Mouse (Mus musculus): Measurements from ENCODE around the gene Mesp1. TPM values are rescaled to one million over a fixed set of nuclear protein-coding genes. Genes with fewer than 3 reads are reported as not detected.
A peak's percentile ranks its signal among the peaks of the same experiment; 100 is the strongest.

The Mesp1 gene
- polyA plus RNA-seq, 1 experiment from 2014 or later = not detected

DNA sequence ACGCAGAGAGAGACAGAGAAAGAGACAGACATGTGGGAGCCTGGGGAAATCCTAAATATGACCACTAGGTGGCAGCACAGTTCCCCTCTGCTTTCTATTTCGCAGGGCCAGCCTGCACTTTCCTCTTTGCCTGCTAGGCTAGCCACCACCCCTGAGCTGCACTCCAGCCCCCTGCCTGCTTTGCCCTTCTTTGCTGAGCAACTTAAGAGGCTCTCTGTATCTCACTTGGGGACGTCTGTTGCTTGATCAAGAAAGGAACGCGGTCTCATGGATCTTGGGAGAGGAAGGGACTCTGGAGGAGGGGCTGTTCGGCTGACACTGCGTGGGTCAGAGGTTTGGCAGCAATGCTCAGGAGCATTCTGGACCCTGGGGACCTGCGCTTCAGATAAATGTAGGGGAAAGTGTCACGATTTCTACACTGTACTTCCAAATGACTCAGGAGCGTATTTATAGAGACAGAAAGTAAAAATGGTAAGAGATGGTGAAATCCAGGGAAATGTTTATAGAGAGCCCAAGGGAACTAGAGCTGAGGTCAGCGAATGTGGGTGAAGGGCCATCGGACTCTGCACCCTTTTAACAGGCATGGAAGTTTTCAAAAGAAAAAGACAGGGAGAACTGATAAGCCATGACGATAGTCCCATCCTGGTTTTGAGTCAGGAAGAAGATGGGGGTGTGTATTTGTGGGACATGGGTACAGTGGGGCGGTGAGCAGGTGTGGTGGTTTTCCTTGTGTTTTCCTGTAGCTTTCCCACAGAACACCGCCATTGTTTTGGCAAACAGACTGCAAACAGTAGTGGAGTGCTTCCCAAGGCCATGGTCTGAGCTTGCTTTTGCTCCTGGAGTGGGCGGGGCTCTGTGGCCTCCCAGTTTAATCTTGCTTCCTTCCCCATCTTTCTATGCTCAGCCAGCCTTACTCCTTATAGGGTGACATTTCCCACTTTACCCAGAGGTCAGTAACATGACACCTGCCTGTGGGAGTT is 12.7 kb downstream of the Mesp1 start:
- H3K4me3 ChIP-seq (ENCODE audit: low read depth, low read length) = no peak overlapping the region
- peak; percentile 33; the same call in 1 of the 2 replicates for ATAC-seq (ENCODE audit: low FRiP score)
- 30% methylated on average over 16 of the region's 16 CpGs for WGBS

DNA sequence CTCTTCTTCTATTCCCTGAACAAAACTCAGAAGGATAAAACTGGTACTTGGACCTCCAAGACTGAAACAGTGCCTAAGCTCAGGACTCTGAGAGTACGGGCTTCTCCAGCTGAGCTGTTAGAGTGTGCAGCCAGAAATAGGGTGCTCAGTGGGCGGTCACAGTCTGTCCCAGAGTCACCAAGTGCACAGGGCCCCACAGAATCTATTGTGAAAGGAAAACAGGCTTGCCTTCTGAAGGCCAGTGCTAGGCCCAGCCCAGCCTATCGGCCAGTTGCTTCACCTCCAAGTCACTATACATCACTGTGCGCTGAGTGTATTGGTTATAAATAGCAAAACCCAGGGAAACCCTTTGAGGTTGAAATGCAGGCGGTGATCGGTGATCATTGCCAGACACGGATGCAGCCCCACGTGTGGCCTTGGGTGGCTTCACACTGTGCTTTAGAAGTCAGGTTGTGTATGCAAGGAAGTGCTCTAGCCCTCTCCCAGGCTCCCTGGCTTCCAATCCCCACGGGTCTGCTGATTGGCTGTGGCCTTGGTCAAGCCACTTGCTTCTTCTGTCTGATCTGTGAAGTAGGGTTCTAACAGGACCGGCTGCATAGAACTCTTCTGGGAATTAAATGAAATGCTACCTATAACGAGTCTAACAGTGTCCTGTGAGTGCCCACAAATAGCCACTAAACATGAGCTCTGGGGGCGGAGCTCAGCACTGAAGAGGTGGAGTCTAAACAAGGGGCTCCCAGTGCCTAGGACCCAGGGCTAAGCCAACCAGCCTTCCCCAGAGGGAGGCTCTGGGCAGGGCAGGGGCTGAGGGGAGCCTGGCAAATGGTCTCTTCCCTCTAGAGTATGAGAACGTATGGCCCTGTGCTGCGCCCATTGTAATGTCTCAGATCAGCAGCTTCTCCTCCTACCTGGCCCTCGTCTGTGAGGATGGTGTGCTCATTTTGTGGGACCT is 21.8 kb downstream of the Mesp1 start:
- Histone ChIP-seq H3K4me1 (ENCODE audit: control insufficient read depth, insufficient read depth, low read length) (no peaks in the 10 kb centered on the region), H3K9me3 (ENCODE audit: control insufficient read depth, low read length) (no peaks in the 10 kb centered on the region), H3K4me3 (ENCODE audit: low read depth, low read length) (no peak overlapping the region), H3K27ac (ENCODE audit: low read depth, low read length) (no peak overlapping the region), H3K4me2 (no peak overlapping the region), H3K36me3 (ENCODE audit: control insufficient read depth, insufficient read depth, low read length) (no peaks in the 10 kb centered on the region), H3K9ac (ENCODE audit: low read length) (no peak overlapping the region), H3K27me3 (ENCODE audit: control insufficient read depth, insufficient read depth, low read length) (no peaks in the 10 kb centered on the region)
- WGBS = 47% methylated on average over 15 of the region's 15 CpGs
- peak; percentile 83 for DNase-seq (ENCODE audit: low spot score, missing footprints)
- no peak for ATAC-seq (ENCODE audit: low FRiP score)

More for the DNA sequence above, 12.7 kb downstream of the Mesp1 start:
- Histone ChIP-seq H3K9me3 (ENCODE audit: control insufficient read depth, low read length) (no peaks in the 10 kb centered on the region), H3K27me3 (ENCODE audit: control insufficient read depth, insufficient read depth, low read length) (no peaks in the 10 kb centered on the region), H3K27ac (ENCODE audit: low read depth, low read length) (no peak overlapping the region), H3K4me1 (ENCODE audit: control insufficient read depth, insufficient read depth, low read length) (no peaks in the 10 kb centered on the region), H3K36me3 (ENCODE audit: control insufficient read depth, insufficient read depth, low read length) (no peaks in the 10 kb centered on the region), H3K9ac (ENCODE audit: low read length) (no peak overlapping the region), H3K4me2 (peak overlapping the region; percentile 26)
- peak; percentile 98 for DNase-seq (ENCODE audit: low spot score, missing footprints)

DNA sequence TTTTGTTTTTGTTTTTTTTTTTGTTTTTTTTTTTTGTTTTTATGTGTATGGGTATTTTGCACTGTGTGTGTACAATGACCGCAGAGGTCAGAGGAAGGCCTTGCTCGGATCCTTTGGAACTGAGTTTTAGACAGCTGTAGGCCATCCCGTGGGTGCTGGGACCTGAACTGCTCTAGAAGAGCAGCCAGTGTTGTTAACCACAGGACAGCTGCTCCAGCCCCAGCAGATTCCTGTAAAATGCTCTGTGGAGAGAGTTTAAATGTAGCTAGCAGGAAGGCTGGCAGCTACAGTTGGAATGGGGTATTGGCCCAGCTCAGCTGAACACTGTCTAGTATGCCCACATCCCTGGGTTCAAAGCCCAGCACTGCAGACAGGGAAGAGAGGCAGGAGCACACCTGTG is 23.9 kb downstream of the Mesp1 start:
- WGBS = 85% methylated on average over 3 of the region's 3 CpGs
- ATAC-seq (ENCODE audit: low FRiP score) = no peak
- peak; percentile 60 for DNase-seq (ENCODE audit: low spot score, missing footprints)

DNA sequence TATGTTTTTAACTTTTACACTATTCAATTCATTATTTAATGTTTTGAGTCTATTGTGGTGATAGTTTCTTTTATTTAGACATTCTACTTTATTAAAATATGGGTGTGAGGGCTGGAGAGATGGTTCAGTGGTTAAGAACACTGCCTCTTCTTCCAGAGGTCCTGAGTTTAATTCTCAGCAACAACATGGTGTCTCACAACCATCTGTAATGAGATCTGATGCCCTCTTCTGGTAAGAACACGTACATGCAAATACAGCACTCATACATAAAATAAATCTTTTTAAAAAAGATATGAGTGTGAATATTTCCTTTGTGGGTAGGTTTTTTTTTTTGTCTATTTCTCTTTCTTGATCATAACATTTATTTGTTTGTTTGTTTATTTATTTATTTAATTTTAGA is 27.6 kb downstream of the Mesp1 start:
- H3K9me3 ChIP-seq (ENCODE audit: control insufficient read depth, low read length) = no peaks in the 10 kb centered on the region
- no peak overlapping the region for H3K27ac ChIP-seq (ENCODE audit: low read depth, low read length)
- ATAC-seq (ENCODE audit: low FRiP score) = no peak
- H3K9ac ChIP-seq (ENCODE audit: low read length) = no peak overlapping the region
- H3K27me3 ChIP-seq (ENCODE audit: control insufficient read depth, insufficient read depth, low read length) = no peaks in the 10 kb centered on the region
- no peak overlapping the region for H3K4me2 ChIP-seq
- no peaks in the 10 kb centered on the region for H3K36me3 ChIP-seq (ENCODE audit: control insufficient read depth, insufficient read depth, low read length)
- no peak overlapping the region for H3K4me3 ChIP-seq (ENCODE audit: low read depth, low read length)
- DNase-seq (ENCODE audit: low spot score, missing footprints) = peak; percentile 39
- 35% methylated on average over 1 of the region's 1 CpGs for WGBS
- no peaks in the 10 kb centered on the region for H3K4me1 ChIP-seq (ENCODE audit: control insufficient read depth, insufficient read depth, low read length)

More for the DNA sequence above, 23.9 kb downstream of the Mesp1 start:
- Histone ChIP-seq H3K27me3 (ENCODE audit: control insufficient read depth, insufficient read depth, low read length) (no peaks in the 10 kb centered on the region), H3K4me3 (ENCODE audit: low read depth, low read length) (no peak overlapping the region), H3K27ac (ENCODE audit: low read depth, low read length) (no peak overlapping the region), H3K4me1 (ENCODE audit: control insufficient read depth, insufficient read depth, low read length) (no peaks in the 10 kb centered on the region), H3K9ac (ENCODE audit: low read length) (no peak overlapping the region), H3K4me2 (no peak overlapping the region), H3K36me3 (ENCODE audit: control insufficient read depth, insufficient read depth, low read length) (no peaks in the 10 kb centered on the region), H3K9me3 (ENCODE audit: control insufficient read depth, low read length) (no peaks in the 10 kb centered on the region)

DNA sequence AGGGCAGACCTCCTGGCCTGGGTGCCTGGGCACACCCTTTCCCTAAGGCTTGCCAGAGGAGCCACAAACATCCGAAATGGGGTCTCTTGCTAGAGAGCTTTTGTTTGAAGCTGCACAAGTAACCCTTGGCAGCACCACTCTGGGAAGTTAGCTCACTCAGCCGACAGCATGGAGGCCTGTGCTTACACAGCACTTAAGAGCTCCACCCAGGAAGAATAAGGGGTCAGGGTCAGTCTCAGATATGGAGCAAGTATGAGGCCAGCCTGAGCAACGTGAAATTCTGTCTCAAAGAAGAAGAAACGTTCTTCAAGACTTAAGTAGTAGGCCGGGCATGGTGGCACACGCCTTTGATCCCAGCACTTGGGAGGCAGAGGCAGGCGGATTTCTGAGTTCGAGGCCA is 31.5 kb downstream of the Mesp1 start:
- Histone ChIP-seq H3K9ac (ENCODE audit: low read length) (no peak overlapping the region), H3K4me2 (no peak overlapping the region), H3K27ac (ENCODE audit: low read depth, low read length) (no peak overlapping the region), H3K4me1 (ENCODE audit: control insufficient read depth, insufficient read depth, low read length) (no peaks in the 10 kb centered on the region), H3K36me3 (ENCODE audit: control insufficient read depth, insufficient read depth, low read length) (no peaks in the 10 kb centered on the region), H3K9me3 (ENCODE audit: control insufficient read depth, low read length) (no peaks in the 10 kb centered on the region), H3K27me3 (ENCODE audit: control insufficient read depth, insufficient read depth, low read length) (no peaks in the 10 kb centered on the region), H3K4me3 (ENCODE audit: low read depth, low read length) (no peak overlapping the region)
- WGBS = 79% methylated on average over 8 of the region's 8 CpGs
- DNase-seq (ENCODE audit: low spot score, missing footprints) (peak; percentile 65), ATAC-seq (ENCODE audit: low FRiP score) (no peak)

DNA sequence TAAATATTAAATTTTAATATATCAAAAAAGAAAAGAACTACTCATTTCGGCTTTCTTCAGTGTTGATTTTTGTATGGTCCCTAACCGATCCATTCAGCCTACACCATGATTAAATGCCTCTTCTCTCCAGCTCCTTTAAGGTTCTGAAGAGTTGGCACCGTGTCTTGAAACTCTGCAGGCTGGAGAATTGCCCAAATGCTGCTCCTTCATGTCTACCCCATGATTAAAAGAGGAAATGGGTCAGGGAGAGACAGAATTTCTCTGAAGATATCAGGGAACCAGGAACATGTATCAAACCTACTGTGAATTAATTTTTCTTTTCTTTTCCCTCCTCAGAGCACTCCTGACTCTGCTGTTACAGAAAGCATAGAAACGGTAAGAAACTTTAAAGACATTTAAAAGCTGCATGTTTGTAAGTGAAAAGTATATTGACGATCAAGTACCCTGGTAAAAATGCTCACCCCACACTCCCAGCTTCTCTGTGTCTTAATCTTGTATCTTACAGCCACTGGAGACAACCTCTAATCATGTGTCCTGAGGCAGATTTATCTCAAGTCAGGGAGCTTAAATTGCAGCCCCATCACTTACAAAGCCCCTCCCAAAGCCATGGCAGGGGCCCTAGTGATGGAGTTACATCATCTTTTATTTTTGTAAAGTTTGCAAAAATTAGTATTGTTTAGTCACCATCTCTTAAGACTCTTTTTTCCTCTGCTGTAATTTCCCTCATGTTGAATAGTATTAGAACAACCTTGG is 32.3 kb downstream of the Mesp1 start:
- Histone ChIP-seq H3K36me3 (ENCODE audit: control insufficient read depth, insufficient read depth, low read length) (no peaks in the 10 kb centered on the region), H3K9me3 (ENCODE audit: control insufficient read depth, low read length) (no peaks in the 10 kb centered on the region), H3K27ac (ENCODE audit: low read depth, low read length) (no peak overlapping the region), H3K4me2 (no peak overlapping the region), H3K4me1 (ENCODE audit: control insufficient read depth, insufficient read depth, low read length) (no peaks in the 10 kb centered on the region), H3K4me3 (ENCODE audit: low read depth, low read length) (no peak overlapping the region), H3K27me3 (ENCODE audit: control insufficient read depth, insufficient read depth, low read length) (no peaks in the 10 kb centered on the region), H3K9ac (ENCODE audit: low read length) (no peak overlapping the region)
- DNase-seq (ENCODE audit: low spot score, missing footprints) (peak; percentile 53), ATAC-seq (ENCODE audit: low FRiP score) (no peak)
- WGBS = 85% methylated on average over 5 of the region's 5 CpGs

DNA sequence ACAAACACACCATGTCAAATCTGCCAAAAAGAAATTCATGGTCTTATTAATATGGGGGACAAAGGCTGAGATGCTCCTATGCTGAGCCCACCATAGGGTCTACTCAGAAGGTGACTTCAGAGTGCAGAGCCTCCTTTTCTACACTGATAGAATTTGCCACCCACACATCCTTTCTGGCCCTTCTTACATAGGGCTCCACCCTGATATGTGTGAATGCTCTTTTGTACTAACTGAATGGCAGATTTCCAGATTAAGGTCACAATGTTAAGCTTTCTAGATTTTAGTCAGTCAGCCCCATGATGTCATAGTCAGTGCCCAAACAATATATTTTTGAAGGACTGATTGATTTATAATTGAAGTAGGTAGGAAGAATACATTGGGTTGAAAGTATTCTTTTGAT is 33.8 kb downstream of the Mesp1 start:
- H3K36me3 ChIP-seq (ENCODE audit: control insufficient read depth, insufficient read depth, low read length) = no peaks in the 10 kb centered on the region
- no peak overlapping the region for H3K27ac ChIP-seq (ENCODE audit: low read depth, low read length)
- peak; percentile 71 for DNase-seq (ENCODE audit: low spot score, missing footprints)
- H3K9me3 ChIP-seq (ENCODE audit: control insufficient read depth, low read length) = no peaks in the 10 kb centered on the region
- H3K4me1 ChIP-seq (ENCODE audit: control insufficient read depth, insufficient read depth, low read length) = no peaks in the 10 kb centered on the region
- ATAC-seq (ENCODE audit: low FRiP score) = no peak
- H3K27me3 ChIP-seq (ENCODE audit: control insufficient read depth, insufficient read depth, low read length) = no peaks in the 10 kb centered on the region
- no peak overlapping the region for H3K4me3 ChIP-seq (ENCODE audit: low read depth, low read length)
- H3K9ac ChIP-seq (ENCODE audit: low read length) = no peak overlapping the region
- no peak overlapping the region for H3K4me2 ChIP-seq

GRCm38 (mm10) chr7:79758176-79758575 is 35.4 kb downstream of the Mesp1 start:
- H3K4me1 ChIP-seq (ENCODE audit: control insufficient read depth, insufficient read depth, low read length) = no peaks in the 10 kb centered on the region
- 73% methylated on average over 6 of the region's 6 CpGs for WGBS
- DNase-seq (ENCODE audit: low spot score, missing footprints) (peak; percentile 57), ATAC-seq (ENCODE audit: low FRiP score) (no peak)
- no peaks in the 10 kb centered on the region for H3K27me3 ChIP-seq (ENCODE audit: control insufficient read depth, insufficient read depth, low read length)
- H3K4me2 ChIP-seq = no peak overlapping the region
- no peaks in the 10 kb centered on the region for H3K9me3 ChIP-seq (ENCODE audit: control insufficient read depth, low read length)
- H3K27ac ChIP-seq (ENCODE audit: low read depth, low read length) = no peak overlapping the region
- no peak overlapping the region for H3K4me3 ChIP-seq (ENCODE audit: low read depth, low read length)
- no peak overlapping the region for H3K9ac ChIP-seq (ENCODE audit: low read length)
- H3K36me3 ChIP-seq (ENCODE audit: control insufficient read depth, insufficient read depth, low read length) = no peaks in the 10 kb centered on the region

All from midbrain, embryonic 11.5 days (tissue).